Mouse (Mus musculus): ENCODE data around the gene Smyd1.
"Not testable (repeated sequence)": the region's sequence is repeated elsewhere in the genome, so short reads cannot be mapped to it uniquely, and the experiment has no call there.

Smyd1 gene

GRCm38 (mm10) chr6:71321826-71322283, at the start of gene Smyd1:
Smyd1 (minus strand) TSS chr6:71322233.
- in situ Hi-C loops (cut with MboI) = no loop called here

- in situ Hi-C loops (cut with MboI) = no loop called here
Observed at GRCm38 (mm10) chr6:71371085-71371605, 49.1 kb upstream of the Smyd1 start.

- in situ Hi-C loops (cut with MboI) = no loop called here
Observed at GRCm38 (mm10) chr6:71369416-71369815, 47.4 kb upstream of the Smyd1 start.

GRCm38 (mm10) chr6:71363995-71364394, 42.0 kb upstream of the Smyd1 start:
- in situ Hi-C loops (cut with MboI) = no loop called here

GRCm38 (mm10) chr6:71361156-71361670, 39.2 kb upstream of the Smyd1 start:
- in situ Hi-C loops (cut with MboI) = no loop called here

- in situ Hi-C loops (cut with MboI) = no loop called here
Observed at GRCm38 (mm10) chr6:71360751-71361150, 38.7 kb upstream of the Smyd1 start.

GRCm38 (mm10) chr6:71360221-71360620, 38.2 kb upstream of the Smyd1 start:
- in situ Hi-C loops (cut with MboI) = no loop called here

GRCm38 (mm10) chr6:71357493-71357892, 35.5 kb upstream of the Smyd1 start:
- in situ Hi-C loops (cut with MboI) = no loop called here

- in situ Hi-C loops (cut with MboI) = no loop called here
Observed at GRCm38 (mm10) chr6:71353722-71354121, 31.7 kb upstream of the Smyd1 start.

- in situ Hi-C loops (cut with MboI) = no loop called here
Observed at GRCm38 (mm10) chr6:71352866-71353427, 30.9 kb upstream of the Smyd1 start.

GRCm38 (mm10) chr6:71352201-71352600, 30.2 kb upstream of the Smyd1 start:
- in situ Hi-C loops (cut with MboI) = no loop called here

GRCm38 (mm10) chr6:71351201-71351600, 29.2 kb upstream of the Smyd1 start:
- in situ Hi-C loops (cut with MboI) = no loop called here

GRCm38 (mm10) chr6:71348006-71348405, 26.0 kb upstream of the Smyd1 start:
- in situ Hi-C loops (cut with MboI) = no loop called here

- in situ Hi-C loops (cut with MboI) = no loop called here
Observed at GRCm38 (mm10) chr6:71341179-71341578, 19.1 kb upstream of the Smyd1 start.

GRCm38 (mm10) chr6:71339351-71339750, 17.3 kb upstream of the Smyd1 start:
- in situ Hi-C loops (cut with MboI) = no loop called here

GRCm38 (mm10) chr6:71338941-71339340, 16.9 kb upstream of the Smyd1 start:
- in situ Hi-C loops (cut with MboI) = no loop called here

GRCm38 (mm10) chr6:71337666-71338065, 15.6 kb upstream of the Smyd1 start:
- in situ Hi-C loops (cut with MboI) = no loop called here

GRCm38 (mm10) chr6:71333578-71334273, 11.7 kb upstream of the Smyd1 start:
- in situ Hi-C loops (cut with MboI) = no loop called here

GRCm38 (mm10) chr6:71333031-71333430, 11.0 kb upstream of the Smyd1 start:
- in situ Hi-C loops (cut with MboI) = no loop called here

GRCm38 (mm10) chr6:71332236-71332965, 10.4 kb upstream of the Smyd1 start:
- in situ Hi-C loops (cut with MboI) = no loop called here

- in situ Hi-C loops (cut with MboI) = not testable (repeated sequence)
Observed at GRCm38 (mm10) chr6:71331491-71331890, 9.5 kb upstream of the Smyd1 start.

GRCm38 (mm10) chr6:71330486-71330885, 8.5 kb upstream of the Smyd1 start:
- in situ Hi-C loops (cut with MboI) = no loop called here
